Mouse (Mus musculus): ENCODE measurements around the gene Derl2.

DNA sequence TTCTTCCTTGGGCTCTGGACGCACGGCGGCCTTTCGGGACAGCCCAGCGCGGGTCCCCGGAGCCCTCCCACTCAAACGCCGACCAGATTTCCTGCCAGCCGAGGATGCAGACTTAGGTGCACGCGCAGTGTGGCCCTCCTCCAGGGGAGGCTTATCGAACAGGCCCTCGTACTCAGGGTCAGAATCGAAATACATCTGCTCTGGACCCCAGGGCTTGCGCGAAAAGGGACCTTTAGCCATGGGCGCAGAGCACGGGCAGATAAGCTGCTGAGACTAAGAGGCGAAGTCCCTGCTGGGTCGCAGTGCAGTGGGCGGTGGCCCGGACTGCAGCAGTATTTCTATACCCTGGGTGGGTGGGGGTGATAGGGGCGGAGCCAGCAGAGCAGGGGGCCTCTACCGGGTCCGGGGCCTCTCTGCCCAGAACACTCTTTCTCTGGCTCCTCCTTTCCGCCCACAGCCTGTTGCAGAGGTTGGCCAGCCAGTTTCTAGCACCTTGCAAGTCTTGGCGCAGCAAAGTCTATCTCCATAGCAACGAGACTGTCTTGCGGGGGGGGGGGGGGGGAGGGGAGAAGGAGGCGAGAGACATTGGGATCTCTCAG, 13.6 kb upstream of the Derl2 start, which contains the start of gene 6330403K07Rik:
- TF ChIP-seq POLR2A (IDR thresholded peaks at IDR 0.05; ENCODE audit: control insufficient read depth, extremely low read depth, insufficient read depth, low read length, poor library complexity) (no peak), CTCF (IDR thresholded peaks at IDR 0.05; ENCODE audit: borderline replicate concordance, control insufficient read depth, extremely low read depth, insufficient read depth, low read length, poor library complexity) (no peak)
